ENCODE assay signal across 7 mouse cellular contexts in the genomic region with DNA sequence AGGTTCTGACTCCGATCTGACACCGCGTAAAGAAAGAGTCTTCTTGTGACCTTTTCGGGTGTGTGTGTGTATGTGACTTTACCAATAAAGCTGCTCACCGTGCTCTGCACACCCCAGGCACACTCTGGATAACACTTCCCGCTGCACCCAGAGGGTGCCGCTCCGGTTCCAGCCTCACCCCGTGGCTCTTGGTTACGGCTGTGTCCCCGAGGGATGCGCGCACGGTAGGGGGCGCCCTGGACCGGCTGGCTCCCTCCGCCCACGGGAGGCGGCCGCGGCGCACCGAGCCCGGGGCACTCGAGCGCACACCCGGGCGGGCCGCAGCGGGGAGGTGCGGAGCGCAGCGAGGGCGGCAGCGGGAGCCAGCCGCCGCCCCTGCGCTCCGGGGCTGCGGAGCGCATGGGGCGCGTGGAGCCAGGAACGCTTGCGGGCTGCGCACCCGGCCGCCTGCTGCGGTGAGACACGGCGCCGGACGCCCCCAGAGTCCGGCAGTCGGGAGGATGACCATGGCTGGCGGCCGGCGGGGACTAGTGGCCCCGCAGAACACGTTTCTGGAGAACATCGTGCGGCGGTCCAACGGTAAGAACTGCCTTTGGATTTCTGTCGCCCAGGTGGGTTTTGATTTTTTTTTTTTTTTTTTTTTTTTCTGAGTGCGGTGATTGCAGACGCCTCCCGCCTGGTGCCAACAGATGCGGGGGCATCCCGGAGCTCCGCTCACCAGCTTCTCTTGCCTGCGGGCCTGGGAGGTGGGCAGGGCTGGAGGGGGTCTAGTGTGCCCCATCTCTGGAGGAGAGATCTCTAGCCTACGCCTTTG. TPM values are rescaled to one million over a fixed set of nuclear protein-coding genes. Genes with fewer than 3 reads are reported as not detected.
DNase-seq lines count a peak whose midpoint lies in the region; ATAC-seq and TF ChIP-seq lines count a peak whose summit lies in the region.

TSS of gene Kcnh1 (plus strand) at position 267 of the 814 bp plus-strand sequence.

- H3K27me3 ChIP-seq in embryonic facial prominence, embryonic 14.5 days (replicated peaks; ENCODE audit: control insufficient read depth, insufficient read depth, low read length), result peaks cover 36% of the 10 kb centered on the region
- H3K27me3 ChIP-seq in heart, embryonic 10.5 days (ENCODE audit: insufficient read depth, poor library complexity, severe bottlenecking), result peaks cover 46% of the 10 kb centered on the region
- H3K27me3 ChIP-seq in kidney, embryonic 15.5 days, result peaks cover 43% of the 10 kb centered on the region
- peaks cover 35% of the 10 kb centered on the region for H3K27me3 ChIP-seq in limb, embryonic 14.5 days (ENCODE audit: control insufficient read depth, insufficient read depth, low read length)
- H3K27me3 ChIP-seq in midbrain, embryonic 16.5 days (ENCODE audit: control insufficient read depth, insufficient read depth, low read depth, low read length), result peaks cover 8% of the 10 kb centered on the region

- peak within 1 kb of the TSS; percentile 94 for H3K4me2 ChIP-seq in embryonic facial prominence, embryonic 14.5 days (ENCODE audit: low read depth, low read length)
- H3K4me2 ChIP-seq in kidney, embryonic 15.5 days, result peak within 1 kb of the TSS; percentile 97
- peak within 1 kb of the TSS; percentile 93 for H3K4me2 ChIP-seq in limb, embryonic 14.5 days (replicated peaks; ENCODE audit: low read depth, low read length, severe bottlenecking)
- peak within 1 kb of the TSS; percentile 91 for H3K4me2 ChIP-seq in midbrain, embryonic 16.5 days (ENCODE audit: low read length)

- H3K4me1 ChIP-seq in embryonic facial prominence, embryonic 14.5 days (ENCODE audit: control insufficient read depth, insufficient read depth, low read length), result peaks cover 3% of the 10 kb centered on the region; the same call in 1 of the 2 replicates
- peaks cover 4% of the 10 kb centered on the region; the same call in 1 of the 2 replicates for H3K4me1 ChIP-seq in heart, embryonic 10.5 days
- H3K4me1 ChIP-seq in kidney, embryonic 15.5 days, result peaks cover 15% of the 10 kb centered on the region
- H3K4me1 ChIP-seq in limb, embryonic 14.5 days (ENCODE audit: control insufficient read depth, insufficient read depth, low read length), result no peaks in the 10 kb centered on the region
- H3K4me1 ChIP-seq in midbrain, embryonic 16.5 days (ENCODE audit: control insufficient read depth, insufficient read depth, low read length), result peaks cover 11% of the 10 kb centered on the region; the same call in 1 of the 2 replicates

- no peaks in the 10 kb centered on the region for H3K36me3 ChIP-seq in embryonic facial prominence, embryonic 14.5 days (ENCODE audit: control insufficient read depth, insufficient read depth, low read length)
- no peaks in the 10 kb centered on the region for H3K36me3 ChIP-seq in heart, embryonic 10.5 days
- no peaks in the 10 kb centered on the region for H3K36me3 ChIP-seq in kidney, embryonic 15.5 days
- no peaks in the 10 kb centered on the region for H3K36me3 ChIP-seq in limb, embryonic 14.5 days (ENCODE audit: control insufficient read depth, insufficient read depth, low read length)
- no peaks in the 10 kb centered on the region for H3K36me3 ChIP-seq in midbrain, embryonic 16.5 days (ENCODE audit: control insufficient read depth, insufficient read depth, low read length)

- H3K4me3 ChIP-seq in embryonic facial prominence, embryonic 14.5 days (ENCODE audit: low read depth, low read length), result peak within 1 kb of the TSS; percentile 57
- peak within 1 kb of the TSS; percentile 65 for H3K4me3 ChIP-seq in heart, embryonic 10.5 days
- peak within 1 kb of the TSS; percentile 64 for H3K4me3 ChIP-seq in kidney, embryonic 15.5 days (replicated peaks)
- H3K4me3 ChIP-seq in limb, embryonic 14.5 days (replicated peaks; ENCODE audit: low read length), result peak within 1 kb of the TSS; percentile 50
- H3K4me3 ChIP-seq in midbrain, embryonic 16.5 days (ENCODE audit: low read depth, low read length), result peak within 1 kb of the TSS; percentile 67

- H3K27ac ChIP-seq in embryonic facial prominence, embryonic 14.5 days (replicated peaks; ENCODE audit: low read depth, low read length), result no peak within 1 kb of the TSS
- 0 out of 2 replicates have a peak within 1 kb of the TSS, but pooled peaks have one; percentile 36 for H3K27ac ChIP-seq in heart, embryonic 10.5 days
- H3K27ac ChIP-seq in kidney, embryonic 15.5 days, result no peak within 1 kb of the TSS
- H3K27ac ChIP-seq in limb, embryonic 14.5 days (replicated peaks; ENCODE audit: low read depth, low read length), result no peak within 1 kb of the TSS
- no peak within 1 kb of the TSS; the same call in 1 of the 2 replicates for H3K27ac ChIP-seq in midbrain, embryonic 16.5 days (ENCODE audit: low read length)

- no peaks in the 10 kb centered on the region for H3K9me3 ChIP-seq in embryonic facial prominence, embryonic 14.5 days (ENCODE audit: control insufficient read depth, low read length)
- no peaks in the 10 kb centered on the region for H3K9me3 ChIP-seq in heart, embryonic 10.5 days
- no peaks in the 10 kb centered on the region for H3K9me3 ChIP-seq in kidney, embryonic 15.5 days (replicated peaks)
- H3K9me3 ChIP-seq in limb, embryonic 14.5 days (ENCODE audit: control insufficient read depth, low read length), result no peaks in the 10 kb centered on the region
- no peaks in the 10 kb centered on the region for H3K9me3 ChIP-seq in midbrain, embryonic 16.5 days (replicated peaks; ENCODE audit: control insufficient read depth, low read length, poor library complexity, severe bottlenecking)

- ATAC-seq in embryonic facial prominence, embryonic 14.5 days (ENCODE audit: low read depth), result peak; percentile 96
- ATAC-seq in kidney, embryonic 15.5 days (replicated peaks; ENCODE audit: low FRiP score), result peak; percentile 96
- ATAC-seq in limb, embryonic 14.5 days (ENCODE audit: low FRiP score, low read depth), result peak; percentile 85
- peak; percentile 93 for ATAC-seq in midbrain, embryonic 16.5 days

- peak; percentile 96 for DNase-seq in brain, adult 2 months (ENCODE audit: low read depth, low spot score)
- DNase-seq in embryonic facial prominence, embryonic 14.5 days (ENCODE audit: low spot score), result peak; percentile 90
- DNase-seq in heart, embryonic 10.5 days (ENCODE audit: low spot score), result peak; percentile 84
- peak; percentile 72 for DNase-seq in limb, embryonic 14.5 days (ENCODE audit: low spot score)
- peak; percentile 47 to 64 for DNase-seq in spleen, postnatal 14 days (ENCODE audit: low spot score in 2 of 2)

- no peak for TF ChIP-seq POLR2A in limb, embryonic 14.5 days (IDR thresholded peaks at IDR 0.05; ENCODE audit: borderline replicate concordance, extremely low read depth, insufficient read depth, insufficient read length)

- H3K9ac ChIP-seq in embryonic facial prominence, embryonic 14.5 days (ENCODE audit: low read depth, low read length), result peak within 1 kb of the TSS; percentile 62; the same call in 1 of the 2 replicates
- H3K9ac ChIP-seq in kidney, embryonic 15.5 days, result peak within 1 kb of the TSS; percentile 53
- H3K9ac ChIP-seq in limb, embryonic 14.5 days (ENCODE audit: low read depth, low read length, severe bottlenecking), result peak within 1 kb of the TSS; percentile 44
- peak within 1 kb of the TSS; percentile 75 for H3K9ac ChIP-seq in midbrain, embryonic 16.5 days (ENCODE audit: low read depth, low read length)

- 1% methylated on average over 25 of the region's 73 CpGs for WGBS in embryonic facial prominence, embryonic 14.5 days
- 1% methylated on average over 73 of the region's 73 CpGs for WGBS in heart, embryonic 10.5 days
- under 1% methylated on average over 73 of the region's 73 CpGs for WGBS in kidney, embryonic 15.5 days
- under 1% methylated on average over 68 of the region's 73 CpGs for WGBS in limb, embryonic 14.5 days
- under 1% methylated on average over 69 of the region's 73 CpGs for WGBS in midbrain, embryonic 16.5 days

RNA-seq across cellular contexts. Expression of gene Kcnh1, which starts in this region (rescaled TPM):
- 0.89 and 1.2 TPM in 2 replicates for polyA plus RNA-seq in embryonic facial prominence, embryonic 14.5 days (2014; fragmentation: Nextera tagmentation; extraction: Ambion mirVana)
- polyA plus RNA-seq in heart, embryonic 10.5 days (2016; fragmentation: Nextera tagmentation; extraction: Ambion mirVana), result 0.14 TPM in 2 replicates
- polyA plus RNA-seq in kidney, embryonic 15.5 days (2015; fragmentation: Nextera tagmentation; extraction: Ambion mirVana), result 1.3 and 1.5 TPM in 2 replicates
- 0.63 and 0.74 TPM in 2 replicates for polyA plus RNA-seq in limb, embryonic 14.5 days (2012; rRNA removed)
- polyA plus RNA-seq in limb, embryonic 14.5 days (2014; fragmentation: Nextera tagmentation; extraction: Ambion mirVana), result 0.30 and 0.79 TPM in 2 replicates
- polyA plus RNA-seq in midbrain, embryonic 16.5 days (2015; fragmentation: Nextera tagmentation; extraction: Ambion mirVana), result 2.9 and 3.0 TPM in 2 replicates

Comparison
In these comparisons a context has a peak if more than half of its experiments do, and no peak if none do; other contexts are left out.
1. Peak in DNase-seq, H3K4me3 ChIP-seq and H3K27ac ChIP-seq in heart, embryonic 10.5 days; RNA of the gene not detected or under 1 TPM.
2. Peak in DNase-seq, ATAC-seq, H3K4me3 ChIP-seq, H3K9ac ChIP-seq and H3K4me2 ChIP-seq in limb, embryonic 14.5 days; RNA of the gene not detected or under 1 TPM.